In the genomic region with DNA sequence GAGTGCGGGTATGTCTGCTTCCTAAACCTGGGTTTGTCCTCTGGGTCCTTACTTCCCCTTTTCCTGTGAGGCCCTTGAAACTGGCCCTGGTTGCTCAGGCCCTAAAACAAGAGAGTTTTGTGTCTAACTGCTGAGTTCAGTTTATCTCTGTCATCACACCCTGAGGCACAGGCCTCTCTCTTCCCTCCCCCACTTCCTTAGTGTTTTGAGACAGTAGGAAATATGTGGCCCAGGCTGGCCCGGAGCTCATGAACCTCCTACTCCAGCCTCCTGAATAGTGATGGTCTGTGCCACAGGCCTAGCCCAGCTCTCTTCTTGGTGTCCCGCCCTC, we compare ENCODE assay signal across 12 mouse cellular contexts. TPM values are rescaled to one million over a fixed set of nuclear protein-coding genes. Genes with fewer than 3 reads are reported as not detected.
A peak's percentile ranks its signal among the peaks of the same experiment; 100 is the strongest.
DNase-seq lines count a peak whose midpoint lies in the region; ATAC-seq and TF ChIP-seq lines count a peak whose summit lies in the region.
"Had no signal": no experiment of that assay in that cellular context is flagged by ENCODE, and none has a peak within 500 bp of the region (broad histone marks: within the 10 kb centered on the region; RNA-seq: fewer than 3 reads in every experiment).

No protein-coding gene starts in this region.

- WGBS in heart, embryonic 10.5 days: 51% methylated on average over 3 of the region's 3 CpGs
- 38% methylated on average over 3 of the region's 3 CpGs for WGBS in liver, postnatal 0 days (ENCODE audit: insufficient replicate concordance)
- WGBS in forebrain, embryonic 16.5 days: 85% methylated on average over 3 of the region's 3 CpGs

- H3K4me1 ChIP-seq in heart, embryonic 10.5 days: peaks cover 32% of the 10 kb centered on the region
- peaks cover 41% of the 10 kb centered on the region for H3K4me1 ChIP-seq in liver, postnatal 0 days (ENCODE audit: insufficient read depth)
- no peaks in the 10 kb centered on the region for H3K4me1 ChIP-seq in forebrain, embryonic 16.5 days (replicated peaks; ENCODE audit: control insufficient read depth, insufficient read depth, low read length)
- H3K4me1 ChIP-seq: embryonic facial prominence, embryonic 12.5 days; midbrain, embryonic 12.5 days had no signal

- H3K9ac ChIP-seq in liver, postnatal 0 days (replicated peaks): no peak overlapping the region
- H3K9ac ChIP-seq in forebrain, embryonic 16.5 days (replicated peaks; ENCODE audit: low read depth, low read length): no peak overlapping the region
- H3K9ac ChIP-seq: embryonic facial prominence, embryonic 12.5 days; hindbrain, embryonic 13.5 days; midbrain, embryonic 12.5 days had no signal

- H3K27ac ChIP-seq in heart, embryonic 10.5 days: peak overlapping the region; percentile 80
- H3K27ac ChIP-seq in liver, postnatal 0 days (ENCODE audit: low read depth): peak overlapping the region; percentile 77
- no peak overlapping the region for H3K27ac ChIP-seq in forebrain, embryonic 16.5 days (ENCODE audit: low read length)
- H3K27ac ChIP-seq: embryonic facial prominence, embryonic 12.5 days; hindbrain, embryonic 13.5 days; midbrain, embryonic 12.5 days had no signal

- peak; percentile 33 for ATAC-seq in liver, postnatal 0 days
- no peak for ATAC-seq in forebrain, embryonic 16.5 days

- H3K4me2 ChIP-seq in liver, postnatal 0 days (ENCODE audit: low read depth, low read length): peak overlapping the region; percentile 27
- H3K4me2 ChIP-seq in forebrain, embryonic 16.5 days (ENCODE audit: low read length): no peak overlapping the region
- H3K4me2 ChIP-seq: embryonic facial prominence, embryonic 12.5 days; hindbrain, embryonic 13.5 days; midbrain, embryonic 12.5 days had no signal

- no peak for TF ChIP-seq EP300 in liver, postnatal 0 days (IDR thresholded peaks at IDR 0.05; ENCODE audit: low read depth)

- DNase-seq in heart, embryonic 10.5 days (ENCODE audit: low spot score): no peak
- DNase-seq in heart, adult 8-10 months (ENCODE audit: low spot score): no peak
- peak; percentile 69 for DNase-seq in 3T3-L1 (ENCODE audit: low read depth, low spot score)
- peak; percentile 35 for DNase-seq in c-Kit-positive CD71-negative TER-119-negative erythroid progenitor cells, embryonic 14.5 days (ENCODE audit: low read depth)
- no peak for DNase-seq in liver, postnatal 0 days
- DNase-seq in frontal cortex, postnatal 25 days (ENCODE audit: low spot score in 2 of 2): no peak
- no peak for DNase-seq in adrenal gland, adult 18-20 months (ENCODE audit: low spot score in 2 of 2)
- DNase-seq: kidney, postnatal 25 days had no signal

- no peak for TF ChIP-seq CTCF in liver, postnatal 0 days (IDR thresholded peaks at IDR 0.05; ENCODE audit: low read depth)

- H3K36me3 ChIP-seq in heart, embryonic 10.5 days: no peaks in the 10 kb centered on the region
- H3K36me3 ChIP-seq in liver, postnatal 0 days (replicated peaks; ENCODE audit: insufficient read depth, low read length): no peaks in the 10 kb centered on the region
- H3K36me3 ChIP-seq in forebrain, embryonic 16.5 days (ENCODE audit: control insufficient read depth, insufficient read depth): no peaks in the 10 kb centered on the region
- H3K36me3 ChIP-seq: embryonic facial prominence, embryonic 12.5 days; hindbrain, embryonic 13.5 days; midbrain, embryonic 12.5 days had no signal

- peaks cover 3% of the 10 kb centered on the region; the same call in 1 of the 2 replicates for H3K27me3 ChIP-seq in heart, embryonic 10.5 days (ENCODE audit: insufficient read depth, poor library complexity, severe bottlenecking)
- H3K27me3 ChIP-seq in liver, postnatal 0 days (ENCODE audit: insufficient read depth, low read length): no peaks in the 10 kb centered on the region
- no peaks in the 10 kb centered on the region for H3K27me3 ChIP-seq in forebrain, embryonic 16.5 days (replicated peaks; ENCODE audit: control insufficient read depth, insufficient read depth, low read length)
- H3K27me3 ChIP-seq: embryonic facial prominence, embryonic 12.5 days; hindbrain, embryonic 13.5 days; midbrain, embryonic 12.5 days had no signal

- no peak overlapping the region for H3K4me3 ChIP-seq in heart, embryonic 10.5 days
- no peak overlapping the region for H3K4me3 ChIP-seq in liver, postnatal 0 days (ENCODE audit: low read depth, low read length)
- H3K4me3 ChIP-seq in forebrain, embryonic 16.5 days (replicated peaks; ENCODE audit: low read length): no peak overlapping the region
- H3K4me3 ChIP-seq: embryonic facial prominence, embryonic 12.5 days; hindbrain, embryonic 13.5 days; midbrain, embryonic 12.5 days had no signal

- H3K9me3 ChIP-seq in heart, embryonic 10.5 days: no peaks in the 10 kb centered on the region
- H3K9me3 ChIP-seq in liver, postnatal 0 days (ENCODE audit: low read length): no peaks in the 10 kb centered on the region
- no peaks in the 10 kb centered on the region for H3K9me3 ChIP-seq in forebrain, embryonic 16.5 days (ENCODE audit: control insufficient read depth, low read length)
- H3K9me3 ChIP-seq: embryonic facial prominence, embryonic 12.5 days; hindbrain, embryonic 13.5 days; midbrain, embryonic 12.5 days had no signal

RNA-seq across cellular contexts. Expression of gene Slc2a9, which starts 2.5 kb away (rescaled TPM):
- polyA plus RNA-seq in heart, embryonic 10.5 days (2016; fragmentation: Nextera tagmentation; extraction: Ambion mirVana): 0.31 and 0.47 TPM in 2 replicates
- total RNA-seq in heart, adult 8-10 months (2022): 1 to 10 TPM in 3 of 4 experiments, under 1 TPM in 1; 0.94 to 2.1 (median 1.6) TPM
- polyA plus RNA-seq in liver, postnatal 0 days (2015; fragmentation: Nextera tagmentation; extraction: Ambion mirVana): 3.3 and 5.7 TPM in 2 replicates
- 0.35 and 0.53 TPM in 2 replicates for polyA plus RNA-seq in forebrain, embryonic 16.5 days (2015; fragmentation: Nextera tagmentation; extraction: Ambion mirVana)
- 1 to 10 TPM; 2.0 to 2.6 TPM for total RNA-seq in adrenal gland, adult 18-20 months (2021)

RNA-seq across cellular contexts. Expression of gene Wdr1, which starts 57.6 kb away (rescaled TPM):
- 243 and 286 TPM in 2 replicates for polyA plus RNA-seq in heart, embryonic 10.5 days (2016; fragmentation: Nextera tagmentation; extraction: Ambion mirVana)
- 100 to 1,000 TPM; 109 to 129 (median 118) TPM for total RNA-seq in heart, adult 8-10 months (2022)
- polyA plus RNA-seq in liver, postnatal 0 days (2015; fragmentation: Nextera tagmentation; extraction: Ambion mirVana): 56.1 and 60.7 TPM in 2 replicates
- 190 and 193 TPM in 2 replicates for polyA plus RNA-seq in forebrain, embryonic 16.5 days (2015; fragmentation: Nextera tagmentation; extraction: Ambion mirVana)
- total RNA-seq in adrenal gland, adult 18-20 months (2021): 100 to 1,000 TPM; 123 to 153 TPM

Comparison
In these comparisons a context has a peak if more than half of its experiments do, and no peak if none do; other contexts are left out.
1. DNase-seq: peak in 3T3-L1 (single experiment) and c-Kit-positive CD71-negative TER-119-negative erythroid progenitor cells, embryonic 14.5 days (single experiment); none in heart, embryonic 10.5 days (single experiment), heart, adult 8-10 months (single experiment), liver, postnatal 0 days (single experiment), frontal cortex, postnatal 25 days (0 of 2) and adrenal gland, adult 18-20 months (0 of 2).